Mouse (Mus musculus): ENCODE measurements around the gene Mrps14.

- no peak for TF ChIP-seq CTCF (IDR thresholded peaks at IDR 0.05; ENCODE audit: low read depth)
- no peak for TF ChIP-seq EP300 (IDR thresholded peaks at IDR 0.05; ENCODE audit: low read depth)
Observed at GRCm38 (mm10) chr1:160217898-160218297, 22.9 kb downstream of the Mrps14 start.
